Mouse (Mus musculus) midbrain, embryonic 16.5 days (tissue): ENCODE results near the gene 1700047I17Rik2. TPM values are rescaled to one million over a fixed set of nuclear protein-coding genes. Genes with fewer than 3 reads are reported as not detected.
"Not testable (repeated sequence)": the region's sequence is repeated elsewhere in the genome, so short reads cannot be mapped to it uniquely, and the experiment has no call there.

ENCODE experiments used
- ATAC-seq: fragments of 200-750 bp; cut with Nextera tagmentation; 2 replicates; pipeline ENCODE4 v1.8.0; 2017; ENCODE audit warnings: moderate TSS enrichment
- H3K27ac ChIP-seq: fragments of 300-500 bp; sonication (generic); 2 replicates; pipeline ENCODE4 v1.5.1; 2014; ENCODE audit warnings: mild to moderate bottlenecking, low read length, mixed read lengths
- H3K27me3 ChIP-seq: fragments of 300-500 bp; sonication (generic); 2 replicates; pipeline ENCODE4 v1.6.1; 2014; ENCODE audit warnings: low read depth, low read length, mixed read lengths; ENCODE audit not compliant: control insufficient read depth, insufficient read depth
- H3K36me3 ChIP-seq: fragments of 300-500 bp; sonication (generic); 2 replicates; pipeline ENCODE4 v1.6.1; 2014; ENCODE audit warnings: mild to moderate bottlenecking, low read length, moderate library complexity, mixed read lengths; ENCODE audit not compliant: control insufficient read depth, insufficient read depth
- H3K4me1 ChIP-seq: fragments of 300-500 bp; sonication (generic); 2 replicates; pipeline ENCODE4 v1.6.1; 2014; ENCODE audit warnings: mild to moderate bottlenecking, low read length, mixed read lengths; ENCODE audit not compliant: control insufficient read depth, insufficient read depth
- H3K4me2 ChIP-seq: fragments of 300-500 bp; sonication (generic); 2 replicates; pipeline ENCODE4 v1.6.1; 2014; ENCODE audit warnings: mild to moderate bottlenecking, low read length, mixed read lengths
- H3K4me3 ChIP-seq: fragments of 300-500 bp; sonication (generic); 2 replicates; pipeline ENCODE4 v1.5.1; 2014; ENCODE audit warnings: low read depth, mild to moderate bottlenecking, low read length, moderate library complexity, mixed read lengths
- H3K9ac ChIP-seq: fragments of 300-500 bp; sonication (generic); 2 replicates; pipeline ENCODE4 v1.6.1; 2014; ENCODE audit warnings: low read depth, low read length, mixed read lengths
- H3K9me3 ChIP-seq: fragments of 300-500 bp; sonication (generic); replicated peaks from 2 replicates; pipeline ENCODE4 v1.6.1; 2014; ENCODE audit warnings: mild to moderate bottlenecking, low read length, mixed read lengths; ENCODE audit not compliant: control insufficient read depth, poor library complexity, severe bottlenecking
- WGBS: fragments of 180-500 bp; shearing (Covaris S2); extraction: QIAGEN DNeasy Blood & Tissue Kit; methylation state at CpG from one replicate; pipeline ENCODE4 v1.1.7; 2014; 5-methylcytosine and 5-hydroxymethylcytosine counted together
- polyA plus RNA-seq: library from polyadenylated mRNA; unstranded; fragments of >200 nt; fragmentation: Nextera tagmentation; extraction: Ambion mirVana; gene quantifications from 2 replicates; pipeline ENCODE4 v1.2.1, GENCODE M21; 2015

The 1700047I17Rik2 gene
- polyA plus RNA-seq, result not detected in 2 replicates

DNA sequence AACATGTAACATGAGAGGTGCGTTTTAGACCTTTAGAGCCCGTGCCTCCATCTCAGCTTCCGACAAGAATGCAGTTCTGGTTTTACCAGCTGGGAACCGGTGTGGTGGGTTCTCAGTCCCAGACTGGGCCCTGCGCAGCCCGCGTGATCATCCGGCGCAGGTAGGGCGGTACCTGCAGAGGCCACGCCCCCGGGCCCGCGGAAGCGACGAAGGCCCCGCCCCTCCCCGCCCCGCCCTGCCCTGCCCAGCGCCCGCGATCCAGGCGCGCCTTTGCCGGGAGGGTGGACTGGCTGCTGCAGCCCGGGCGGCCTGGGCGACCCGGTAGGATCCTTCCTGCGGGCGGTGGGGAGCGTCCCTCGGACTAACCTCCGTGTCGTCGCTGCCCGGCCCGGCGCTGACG is at the start of gene 1700047I17Rik2:
Gene 1700047I17Rik2 (plus strand): TSS at position 287 of the 400 bp plus-strand sequence.
- H3K36me3 ChIP-seq, H3K4me2 ChIP-seq, H3K27me3 ChIP-seq, H3K9me3 ChIP-seq, H3K9ac ChIP-seq, H3K4me1 ChIP-seq, H3K4me3 ChIP-seq, H3K27ac ChIP-seq: not testable (repeated sequence)
- ATAC-seq, result peak; percentile 97
- no CpG with 5 or more reads among the region's 40 CpGs for WGBS

GRCm38 (mm10) chr12:55154559-55155448 is 44.6 kb upstream of the 1700047I17Rik2 start, which contains the start of gene Srp54b:
Gene Srp54b (plus strand): TSS chr12:55155104.
- H3K9ac ChIP-seq, H3K27me3 ChIP-seq, H3K36me3 ChIP-seq, H3K4me1 ChIP-seq, H3K4me3 ChIP-seq, H3K27ac ChIP-seq, H3K4me2 ChIP-seq, H3K9me3 ChIP-seq: not testable (repeated sequence)
- WGBS, result no CpG with 5 or more reads among the region's 57 CpGs
- ATAC-seq, result peak; percentile 99

- WGBS, result 0% methylated on average over 8 of the region's 24 CpGs
- not testable (repeated sequence) for H3K9ac ChIP-seq, ATAC-seq, H3K4me2 ChIP-seq, H3K27ac ChIP-seq, H3K4me3 ChIP-seq, H3K9me3 ChIP-seq, H3K36me3 ChIP-seq, H3K4me1 ChIP-seq, H3K27me3 ChIP-seq
Observed at GRCm38 (mm10) chr12:55155449-55155783, 44.0 kb upstream of the 1700047I17Rik2 start.

- H3K9ac ChIP-seq, H3K4me3 ChIP-seq, H3K27ac ChIP-seq, H3K27me3 ChIP-seq, H3K36me3 ChIP-seq, H3K4me2 ChIP-seq, ATAC-seq, H3K9me3 ChIP-seq, H3K4me1 ChIP-seq: not testable (repeated sequence)
- WGBS, result no CpG with 5 or more reads among the region's 7 CpGs
Observed at GRCm38 (mm10) chr12:55167034-55167557, 32.3 kb upstream of the 1700047I17Rik2 start.

DNA sequence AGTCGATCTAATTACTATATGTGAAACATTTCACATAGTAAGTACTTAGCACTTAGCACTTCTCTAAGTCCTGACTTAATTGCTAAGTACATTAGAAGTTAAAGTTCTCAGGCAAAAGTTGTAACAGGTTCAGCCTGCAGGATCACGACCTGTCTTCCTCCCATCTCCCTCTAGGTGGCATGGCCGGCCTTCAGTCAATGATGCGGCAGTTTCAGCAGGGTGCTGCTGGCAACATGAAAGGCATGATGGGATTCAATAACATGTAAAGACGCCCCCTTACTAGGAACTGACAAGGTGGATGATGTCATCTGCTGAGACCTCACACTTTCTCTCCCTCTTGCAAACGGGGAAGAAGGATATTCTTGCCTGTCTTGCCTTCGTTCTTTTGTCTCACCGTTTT is 11.7 kb upstream of the 1700047I17Rik2 start:
- not testable (repeated sequence) for H3K9ac ChIP-seq, ATAC-seq, H3K4me3 ChIP-seq, H3K36me3 ChIP-seq, H3K27ac ChIP-seq, H3K4me2 ChIP-seq, H3K27me3 ChIP-seq, H3K9me3 ChIP-seq, H3K4me1 ChIP-seq
- no CpG with 5 or more reads among the region's 8 CpGs for WGBS

DNA sequence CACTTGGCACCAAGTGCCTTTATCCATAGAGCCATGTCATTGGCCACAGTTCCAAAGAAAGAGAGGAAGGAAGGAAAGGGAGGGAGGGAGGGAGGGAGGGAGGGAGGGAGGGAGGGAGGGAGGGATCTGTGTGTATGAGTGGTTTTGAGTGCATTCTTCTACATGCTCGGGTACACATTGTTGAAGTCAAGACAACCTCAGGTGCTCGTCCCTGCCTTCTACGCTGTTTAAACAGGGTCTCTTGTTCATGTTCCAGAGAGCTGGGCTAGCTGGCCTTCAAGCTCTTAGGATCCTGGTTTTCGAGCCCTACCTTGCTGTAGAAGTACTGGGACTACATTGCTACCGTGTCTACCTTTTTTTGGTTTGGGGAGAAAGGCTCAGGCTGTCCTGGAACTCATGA is 10.3 kb upstream of the 1700047I17Rik2 start:
- not testable (repeated sequence) for H3K4me1 ChIP-seq, H3K4me3 ChIP-seq, ATAC-seq, H3K27ac ChIP-seq, H3K27me3 ChIP-seq, H3K36me3 ChIP-seq, H3K9ac ChIP-seq, H3K4me2 ChIP-seq, H3K9me3 ChIP-seq
- no CpG with 5 or more reads among the region's 5 CpGs for WGBS

DNA sequence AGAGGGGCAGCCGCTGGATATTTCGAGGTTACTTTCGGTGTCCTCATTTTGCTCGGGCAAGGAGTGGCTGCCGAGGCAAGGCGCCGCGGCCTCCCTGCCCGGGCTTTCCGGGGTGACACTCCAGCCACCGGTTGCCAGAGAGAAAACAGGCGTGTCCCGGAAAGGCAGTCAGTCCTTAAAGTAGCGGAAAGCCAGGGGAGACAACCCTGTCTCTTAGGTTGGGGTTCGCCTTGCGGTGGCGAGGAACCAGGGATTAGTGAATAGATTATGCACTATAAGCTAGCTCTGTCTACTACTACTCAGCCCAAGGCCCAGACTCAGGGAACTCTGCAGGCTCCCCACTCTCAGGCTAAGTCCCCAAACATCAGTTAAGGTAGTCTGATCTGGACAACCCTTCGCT is 407 bp downstream of the 1700047I17Rik2 start:
- peak; percentile 72 for ATAC-seq
- not testable (repeated sequence) for H3K4me3 ChIP-seq, H3K9ac ChIP-seq, H3K4me2 ChIP-seq, H3K36me3 ChIP-seq, H3K27ac ChIP-seq, H3K4me1 ChIP-seq, H3K9me3 ChIP-seq, H3K27me3 ChIP-seq
- WGBS, result no CpG with 5 or more reads among the region's 18 CpGs

DNA sequence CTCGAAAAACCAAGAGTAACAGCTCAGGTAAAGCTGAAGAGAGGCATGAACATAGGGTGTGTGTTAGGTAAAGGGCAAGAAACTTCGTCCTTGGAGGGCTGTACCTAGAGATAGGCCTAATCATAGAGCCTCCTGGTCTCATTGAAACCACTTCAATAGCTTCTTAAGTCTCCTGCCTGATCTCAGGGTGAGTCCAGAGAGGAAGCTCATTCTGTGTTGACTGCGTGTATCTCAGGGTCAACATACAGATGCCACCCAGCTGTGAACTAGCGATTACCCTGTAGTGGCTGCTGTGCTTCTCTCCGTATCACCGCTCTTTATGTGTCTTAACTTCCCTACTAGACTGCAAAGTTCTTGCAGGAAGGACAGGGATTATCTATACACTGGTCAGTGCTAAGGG is 13.6 kb downstream of the 1700047I17Rik2 start:
- H3K27ac ChIP-seq, ATAC-seq, H3K4me1 ChIP-seq, H3K4me2 ChIP-seq, H3K27me3 ChIP-seq, H3K9me3 ChIP-seq, H3K36me3 ChIP-seq, H3K9ac ChIP-seq, H3K4me3 ChIP-seq: not testable (repeated sequence)
- WGBS, result no CpG with 5 or more reads among the region's 6 CpGs

DNA sequence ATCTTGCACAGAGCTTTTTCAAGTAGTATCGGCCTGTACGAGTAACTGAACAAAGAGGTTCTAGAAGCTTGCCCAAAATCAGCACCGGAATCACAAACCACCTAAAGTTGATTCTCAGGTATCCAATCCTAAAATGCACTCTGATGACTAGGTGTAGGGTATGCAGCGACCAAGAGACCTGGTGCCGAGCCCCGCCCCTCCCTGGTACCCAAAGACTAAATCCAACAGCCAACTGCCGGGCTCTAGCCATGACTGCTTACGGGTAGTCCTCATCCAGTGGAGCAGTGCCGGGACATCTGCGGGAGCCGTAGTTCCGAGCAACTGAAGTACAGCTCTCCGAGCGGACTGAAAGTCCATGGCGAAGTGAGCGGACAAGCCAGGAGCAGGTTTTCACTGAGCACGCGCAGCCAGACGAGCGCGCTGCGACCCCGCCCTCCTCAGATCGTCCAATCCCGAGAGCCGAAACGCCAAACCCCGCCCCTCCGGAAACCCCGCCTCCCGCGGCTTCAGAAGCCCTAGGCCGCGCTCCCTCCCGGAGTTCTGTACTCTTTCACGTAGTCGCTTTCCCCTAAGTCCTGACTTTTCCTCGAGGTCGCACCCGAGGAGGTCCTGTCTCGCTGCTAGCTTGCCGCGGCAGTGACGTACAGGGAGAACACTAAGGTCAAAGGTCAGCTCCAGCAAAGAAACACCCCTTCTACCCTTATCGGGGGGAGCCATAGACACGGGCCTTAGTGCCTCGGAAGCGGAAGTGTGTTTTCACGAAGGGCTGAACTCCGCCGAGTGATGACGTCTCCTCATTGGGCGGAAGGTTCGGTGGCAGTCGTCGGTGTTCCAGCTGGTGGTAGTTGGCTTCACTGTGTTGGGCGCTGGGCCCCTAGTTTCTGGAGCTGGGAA is 30.5 kb downstream of the 1700047I17Rik2 start, which contains the start of gene Srp54c:
Gene Srp54c (plus strand): TSS at position 543 of the 894 bp plus-strand sequence.
- not testable (repeated sequence) for H3K4me2 ChIP-seq
- ATAC-seq, result peak; percentile 99

More for the DNA sequence above, 30.5 kb downstream of the 1700047I17Rik2 start, which contains the start of gene Srp54c:
- not testable (repeated sequence) for H3K4me1 ChIP-seq, H3K36me3 ChIP-seq, H3K9me3 ChIP-seq, H3K9ac ChIP-seq, H3K27me3 ChIP-seq, H3K27ac ChIP-seq
- no CpG with 5 or more reads among the region's 57 CpGs for WGBS
- H3K4me3 ChIP-seq, result peak within 1 kb of the TSS; percentile 32
